7 mouse cellular contexts compared by ENCODE assay signal in genomic region chr19:9978431-9978951, GRCm38 (mm10). TPM values are rescaled to one million over a fixed set of nuclear protein-coding genes. Genes with fewer than 3 reads are reported as not detected.
DNase-seq lines count a peak whose midpoint lies in the region; ATAC-seq and TF ChIP-seq lines count a peak whose summit lies in the region.

No protein-coding gene starts in this region.

- H3K4me2 ChIP-seq in heart, embryonic 12.5 days, result peak overlapping the region; percentile 24

- ATAC-seq in G1E (ENCODE audit: extremely low read depth, insufficient number of reproducible peaks, low FRiP score, poor library complexity, severe bottlenecking), result peak; percentile 64
- ATAC-seq in heart, embryonic 12.5 days (ENCODE audit: insufficient number of reproducible peaks, low FRiP score), result peak; percentile 65

- DNase-seq in G1E (ENCODE audit: low spot score), result peak; percentile 46
- peak; percentile 64 to 73 for DNase-seq in cerebellum, postnatal 14 days
- peak; percentile 43 to 68 for DNase-seq in layer of hippocampus, postnatal 25 days (ENCODE audit: extremely low spot score in 1 of 2, low spot score in 1 of 2)
- DNase-seq in testis, postnatal 14 days (ENCODE audit: low spot score), result peak; percentile 66

- H3K27ac ChIP-seq in heart, embryonic 12.5 days (ENCODE audit: poor library complexity, severe bottlenecking), result peak overlapping the region; percentile 69
- peak overlapping the region; percentile 99 for H3K27ac ChIP-seq in macrophage

- peaks cover 9% of the 10 kb centered on the region for H3K79me3 ChIP-seq in C2C12 (ENCODE audit: low read depth)

- no peaks in the 10 kb centered on the region for H3K9me3 ChIP-seq in G1E (replicated peaks)
- H3K9me3 ChIP-seq in heart, embryonic 12.5 days (replicated peaks), result no peaks in the 10 kb centered on the region

- H3K4me3 ChIP-seq in C2C12 (ENCODE audit: insufficient read depth, poor library complexity, severe bottlenecking), result no peak overlapping the region
- peak overlapping the region; percentile 62; the same call in 1 of the 2 replicates for H3K4me3 ChIP-seq in G1E (ENCODE audit: low read depth, low read length)
- H3K4me3 ChIP-seq in heart, embryonic 12.5 days, result no peak overlapping the region
- H3K4me3 ChIP-seq in macrophage (ENCODE audit: inconsistent target), result no peak overlapping the region

- no peak overlapping the region for H3ac ChIP-seq in C2C12 (ENCODE audit: control insufficient read depth, insufficient read length, low read depth)

- H3K79me2 ChIP-seq in C2C12 (ENCODE audit: control insufficient read depth, insufficient read depth) (peaks cover 21% of the 10 kb centered on the region), macrophage (ENCODE audit: inconsistent target) (peaks cover 60% of the 10 kb centered on the region)

- H3K36me3 ChIP-seq in C2C12 (ENCODE audit: control insufficient read depth, insufficient read depth), result peaks cover 6% of the 10 kb centered on the region
- peaks cover 6% of the 10 kb centered on the region for H3K36me3 ChIP-seq in G1E (replicated peaks)
- no peaks in the 10 kb centered on the region for H3K36me3 ChIP-seq in heart, embryonic 12.5 days
- no peaks in the 10 kb centered on the region for H3K36me3 ChIP-seq in macrophage (ENCODE audit: inconsistent target)

- WGBS in heart, embryonic 12.5 days, result 39% methylated on average over 5 of the region's 5 CpGs
- 6% methylated on average over 3 of the region's 5 CpGs for WGBS in macrophage (ENCODE audit: missing documents)

- no peak overlapping the region for H3K9ac ChIP-seq in heart, embryonic 12.5 days

- H3K27me3 ChIP-seq in C2C12 (ENCODE audit: control insufficient read depth, insufficient read depth, insufficient read length), result no peaks in the 10 kb centered on the region
- no peaks in the 10 kb centered on the region for H3K27me3 ChIP-seq in G1E (ENCODE audit: insufficient read depth, low read length)
- H3K27me3 ChIP-seq in heart, embryonic 12.5 days (replicated peaks), result no peaks in the 10 kb centered on the region

- TF ChIP-seq CTCF in C2C12 (IDR thresholded peaks at IDR 0.05; ENCODE audit: control insufficient read depth, insufficient read depth, insufficient read length) (no peak), G1E (IDR thresholded peaks at IDR 0.05; ENCODE audit: low read depth, low read length) (no peak)

- peaks cover 77% of the 10 kb centered on the region for H3K4me1 ChIP-seq in G1E (ENCODE audit: insufficient read depth, low read depth, low read length)
- peaks cover 38% of the 10 kb centered on the region for H3K4me1 ChIP-seq in heart, embryonic 12.5 days (replicated peaks)

TF ChIP-seq in C2C12, 6 proteins besides CTCF, POLR2A, EP300 and RAD21:
- TF ChIP-seq MYOD1 (IDR thresholded peaks at IDR 0.05; ENCODE audit: control insufficient read depth, insufficient read length, low read depth) (no peak), USF1 (IDR thresholded peaks at IDR 0.05; ENCODE audit: low read depth) (peak; percentile 62)

RNA-seq across cellular contexts. Expression of gene Fth1, which starts 1.9 kb away (rescaled TPM):
- polyA plus RNA-seq in C2C12 (2012; fragmentation: generic; extraction: Trizol), result 4,975 TPM
- total RNA-seq in G1E (2014; fragmentation: Nextera tagmentation), result 2,660 and 2,681 TPM in 2 replicates
- total RNA-seq in G1E (2017), result 936 and 1,016 TPM in 2 replicates
- polyA plus RNA-seq in G1E (2012), result 28,412 and 34,236 TPM in 2 replicates
- 2,254 and 2,412 TPM in 2 replicates for polyA plus RNA-seq in heart, embryonic 12.5 days (2016; fragmentation: Nextera tagmentation; extraction: Ambion mirVana)
- 1,000 to 10,000 TPM; 2,794 to 3,082 TPM for total RNA-seq in layer of hippocampus, postnatal 25 days (2021)
- total RNA-seq in macrophage (2018; cell fraction: chromatin; rRNA removed), result 1,000 to 10,000 TPM in 25 of 26 experiments, 100 to 1,000 TPM in 1; 839 to 4,643 (median 2,612) TPM
- total RNA-seq in macrophage (2018; cell fraction: cytosol; rRNA removed), result over 10,000 TPM; 27,371 to 77,320 (median 43,339) TPM
- over 10,000 TPM in 4 of 26 experiments, 1,000 to 10,000 TPM in 22; 2,155 to 11,196 (median 6,502) TPM for total RNA-seq in macrophage (2018; cell fraction: nucleus; rRNA removed)
- 25,011 to 42,260 TPM (median 38,400 TPM) in 3 replicates for polyA plus RNA-seq in macrophage (2018)

RNA-seq across cellular contexts. Expression of gene Best1, which starts 22.9 kb away (rescaled TPM):
- 0.09 TPM for polyA plus RNA-seq in C2C12 (2012; fragmentation: generic; extraction: Trizol)
- total RNA-seq in G1E (2014; fragmentation: Nextera tagmentation), result not detected in 2 replicates
- 0.22 TPM in 1 of 2 replicates, not detected in the other for total RNA-seq in G1E (2017)
- polyA plus RNA-seq in G1E (2012), result 0.03 TPM in 1 of 2 replicates, not detected in the other
- polyA plus RNA-seq in heart, embryonic 12.5 days (2016; fragmentation: Nextera tagmentation; extraction: Ambion mirVana), result 0.32 and 0.34 TPM in 2 replicates
- total RNA-seq in layer of hippocampus, postnatal 25 days (2021), result under 1 TPM; 0.85 to 0.96 TPM
- total RNA-seq in macrophage (2018; cell fraction: chromatin; rRNA removed), result 1 to 10 TPM in 8 of 26 experiments, under 1 TPM in 17, not detected in 1; 0.25 to 4.7 (median 0.74) TPM
- total RNA-seq in macrophage (2018; cell fraction: cytosol; rRNA removed), result 1 to 10 TPM in 9 of 26 experiments, under 1 TPM in 17; 0.35 to 1.7 (median 0.84) TPM
- total RNA-seq in macrophage (2018; cell fraction: nucleus; rRNA removed), result 1 to 10 TPM in 13 of 26 experiments, under 1 TPM in 12, not detected in 1; 0.34 to 3.0 (median 1.1) TPM
- 0.11 to 1.8 TPM (median 0.22 TPM) in 3 replicates for polyA plus RNA-seq in macrophage (2018)

RNA-seq across cellular contexts. Expression of gene Rab3il1, which starts 23.0 kb away (rescaled TPM):
- polyA plus RNA-seq in C2C12 (2012; fragmentation: generic; extraction: Trizol) (4.5 TPM), G1E (2012) (4.0 and 4.2 TPM in 2 replicates), macrophage (2018) (97.7 to 161 TPM (median 125 TPM) in 3 replicates)
- total RNA-seq in G1E (2014; fragmentation: Nextera tagmentation) (4.7 and 25.4 TPM in 2 replicates), G1E (2017) (2.7 and 3.1 TPM in 2 replicates)
- polyA plus RNA-seq in heart, embryonic 12.5 days (2016; fragmentation: Nextera tagmentation; extraction: Ambion mirVana), result 38.0 and 39.7 TPM in 2 replicates
- 1 to 10 TPM; 9.3 TPM for total RNA-seq in layer of hippocampus, postnatal 25 days (2021)
- 100 to 1,000 TPM in 11 of 26 experiments, 10 to 100 TPM in 14, 1 to 10 TPM in 1; 8.2 to 225 (median 73.2) TPM for total RNA-seq in macrophage (2018; cell fraction: chromatin; rRNA removed)
- total RNA-seq in macrophage (2018; cell fraction: cytosol; rRNA removed), result 100 to 1,000 TPM in 17 of 26 experiments, 10 to 100 TPM in 9; 35.4 to 153 (median 124) TPM
- 100 to 1,000 TPM in 10 of 26 experiments, 10 to 100 TPM in 16; 23.9 to 194 (median 77.8) TPM for total RNA-seq in macrophage (2018; cell fraction: nucleus; rRNA removed)
